ENCODE assay signal across 11 mouse cellular contexts in the genomic region with DNA sequence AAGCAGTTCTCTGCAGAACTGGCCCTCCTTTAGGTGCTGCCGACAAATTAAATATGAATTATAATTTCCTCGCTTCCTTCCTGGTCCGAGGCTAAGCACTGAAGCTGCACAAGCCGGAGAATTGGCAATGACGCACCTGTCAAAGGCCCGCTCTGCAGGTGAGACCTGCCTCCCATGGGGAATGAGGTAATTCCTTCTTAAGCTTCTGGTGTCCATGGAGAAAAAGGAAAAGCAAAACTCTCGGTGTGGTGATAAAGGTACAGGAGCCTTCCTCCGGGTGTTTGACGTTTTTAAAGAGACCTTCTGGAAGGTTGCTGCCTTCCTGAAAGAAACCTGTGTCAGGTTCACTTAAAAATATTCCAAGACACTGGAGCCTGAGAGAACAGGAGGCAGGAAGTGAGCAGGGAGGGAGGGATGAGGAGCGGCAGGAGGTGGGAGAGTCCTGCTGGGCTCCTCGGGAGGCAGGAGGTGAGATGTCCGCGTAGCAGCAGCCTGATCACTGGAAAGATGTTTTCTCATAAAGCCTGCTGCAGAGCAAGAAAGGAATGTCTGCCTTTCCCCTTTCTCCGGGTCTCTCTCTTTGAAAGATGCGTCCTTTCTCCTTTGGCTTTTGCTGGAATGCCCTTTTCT.
DNase-seq lines count a peak whose midpoint lies in the region; ATAC-seq lines count a peak whose summit lies in the region.
"Had no signal": no experiment of that assay in that cellular context is flagged by ENCODE, and none has a peak within 500 bp of the region (broad histone marks: within the 10 kb centered on the region; RNA-seq: fewer than 3 reads in every experiment).

No protein-coding gene starts in this region.

- intact Hi-C loops in heart, postnatal 14 days (cut with DNase I), result no loop called here

- H3K9me3 ChIP-seq in heart, embryonic 14.5 days (ENCODE audit: control insufficient read depth, low read length), result no peaks in the 10 kb centered on the region
- H3K9me3 ChIP-seq in hindbrain, embryonic 11.5 days (ENCODE audit: control insufficient read depth, low read length), result no peaks in the 10 kb centered on the region
- no peaks in the 10 kb centered on the region for H3K9me3 ChIP-seq in midbrain, embryonic 13.5 days
- H3K9me3 ChIP-seq: megakaryocyte, embryonic 14.5 days had no signal

- peaks cover 10 to 15% of the 10 kb centered on the region in 2 experiments; a peak in 3 of 4 replicates for H3K4me1 ChIP-seq in heart, embryonic 14.5 days (ENCODE audit: control insufficient read depth in 2 of 2, insufficient read depth in 2 of 2, low read length in 2 of 2)
- peaks cover 2% of the 10 kb centered on the region; the same call in 1 of the 2 replicates for H3K4me1 ChIP-seq in hindbrain, embryonic 11.5 days (replicated peaks; ENCODE audit: control insufficient read depth, insufficient read depth, low read length)
- peaks cover 19% of the 10 kb centered on the region for H3K4me1 ChIP-seq in midbrain, embryonic 13.5 days (replicated peaks)

- H3K9ac ChIP-seq in heart, embryonic 14.5 days (ENCODE audit: low read length), result peak overlapping the region; percentile 25; the same call in 1 of the 2 replicates
- no peak overlapping the region for H3K9ac ChIP-seq in hindbrain, embryonic 11.5 days (ENCODE audit: low read depth, low read length)
- no peak overlapping the region for H3K9ac ChIP-seq in midbrain, embryonic 13.5 days (replicated peaks)

- peak overlapping the region; percentile 29 for H3K4me2 ChIP-seq in heart, embryonic 14.5 days (ENCODE audit: low read length)
- H3K4me2 ChIP-seq in hindbrain, embryonic 11.5 days (replicated peaks; ENCODE audit: low read depth, low read length), result no peak overlapping the region
- peak overlapping the region; percentile 29 for H3K4me2 ChIP-seq in midbrain, embryonic 13.5 days (replicated peaks)

- H3K4me3 ChIP-seq in heart, embryonic 14.5 days (ENCODE audit: control insufficient read depth in 1 of 2, insufficient read depth in 1 of 2, low read depth in 1 of 2, low read length in 2 of 2), result no peak overlapping the region
- H3K4me3 ChIP-seq in hindbrain, embryonic 11.5 days (ENCODE audit: low read depth, low read length), result no peak overlapping the region
- no peak overlapping the region; the same call in 1 of the 2 replicates for H3K4me3 ChIP-seq in midbrain, embryonic 13.5 days (replicated peaks)
- H3K4me3 ChIP-seq: megakaryocyte, embryonic 14.5 days had no signal

- WGBS in heart, embryonic 14.5 days, result 25% methylated on average over 15 of the region's 15 CpGs
- WGBS in hindbrain, embryonic 11.5 days, result 9% methylated on average over 15 of the region's 15 CpGs
- WGBS in midbrain, embryonic 13.5 days, result 7% methylated on average over 15 of the region's 15 CpGs

- H3K36me3 ChIP-seq in heart, embryonic 14.5 days (ENCODE audit: control insufficient read depth, insufficient read depth, low read length), result no peaks in the 10 kb centered on the region
- no peaks in the 10 kb centered on the region for H3K36me3 ChIP-seq in hindbrain, embryonic 11.5 days (ENCODE audit: control insufficient read depth, insufficient read depth, low read length)
- no peaks in the 10 kb centered on the region for H3K36me3 ChIP-seq in midbrain, embryonic 13.5 days

- ATAC-seq in heart, embryonic 14.5 days (ENCODE audit: insufficient number of reproducible peaks, insufficient read depth, low FRiP score, low read depth), result no peak
- ATAC-seq in hindbrain, embryonic 11.5 days (ENCODE audit: low FRiP score), result no peak
- ATAC-seq in midbrain, embryonic 13.5 days, result no peak

- no peaks in the 10 kb centered on the region for H3K27me3 ChIP-seq in heart, embryonic 14.5 days (ENCODE audit: control insufficient read depth, insufficient read depth, low read length)
- no peaks in the 10 kb centered on the region for H3K27me3 ChIP-seq in hindbrain, embryonic 11.5 days (ENCODE audit: control insufficient read depth, insufficient read depth, low read length)
- H3K27me3 ChIP-seq in midbrain, embryonic 13.5 days, result peaks cover 4% of the 10 kb centered on the region; the same call in 1 of the 2 replicates
- H3K27me3 ChIP-seq: CH12.LX had no signal

- no peak overlapping the region for H3K27ac ChIP-seq in heart, embryonic 14.5 days (replicated peaks in 1 of 2; ENCODE audit: control insufficient read depth in 1 of 2, insufficient read depth in 1 of 2, low read depth in 2 of 2, low read length in 2 of 2)
- no peak overlapping the region for H3K27ac ChIP-seq in hindbrain, embryonic 11.5 days (ENCODE audit: low read depth, low read length)
- peak overlapping the region; percentile 28; the same call in 1 of the 2 replicates for H3K27ac ChIP-seq in midbrain, embryonic 13.5 days

- no peak for DNase-seq in heart, postnatal 14 days
- DNase-seq in cerebellum, adult 9-10 months, result peak; percentile 87
- DNase-seq in hindbrain, embryonic 11.5 days (ENCODE audit: low spot score), result peak; percentile 17
- DNase-seq in layer of hippocampus, postnatal 14 days (ENCODE audit: low spot score in 2 of 2), result no peak
- no peak for DNase-seq in ovary, postnatal 36 days (ENCODE audit: low spot score)
- DNase-seq in layer of hippocampus, adult 11-12 months (ENCODE audit: low spot score), result no peak
- DNase-seq: right cerebral cortex, postnatal 4 days had no signal

Comparison
In these comparisons a context has a peak if more than half of its experiments do, and no peak if none do; other contexts are left out.
1. DNase-seq: peak in cerebellum, adult 9-10 months (single experiment) and hindbrain, embryonic 11.5 days (single experiment); none in heart, postnatal 14 days (0 of 2), layer of hippocampus, postnatal 14 days (0 of 2), ovary, postnatal 36 days (single experiment) and layer of hippocampus, adult 11-12 months (single experiment).